In genomic region chr13:73484171-73484570, GRCm38 (mm10) we compare ENCODE assay signal across 22 mouse cellular contexts. TPM values are rescaled to one million over a fixed set of nuclear protein-coding genes. Genes with fewer than 3 reads are reported as not detected.
DNase-seq lines count a peak whose midpoint lies in the region; ATAC-seq lines count a peak whose summit lies in the region.
"Had no signal": no experiment of that assay in that cellular context is flagged by ENCODE, and none has a peak within 500 bp of the region (broad histone marks: within the 10 kb centered on the region; RNA-seq: fewer than 3 reads in every experiment).

No protein-coding gene starts in this region.

- no peak overlapping the region for H3K4me2 ChIP-seq in heart, embryonic 13.5 days
- H3K4me2 ChIP-seq in liver, embryonic 15.5 days: peak overlapping the region; percentile 36
- H3K4me2 ChIP-seq in midbrain, embryonic 11.5 days: no peak overlapping the region
- H3K4me2 ChIP-seq: embryonic facial prominence, embryonic 13.5 days; forebrain, embryonic 15.5 days had no signal

- no peak overlapping the region for H3K4me3 ChIP-seq in heart, embryonic 13.5 days
- H3K4me3 ChIP-seq in liver, embryonic 15.5 days (replicated peaks): no peak overlapping the region
- H3K4me3 ChIP-seq in midbrain, embryonic 11.5 days (ENCODE audit: low read depth, low read length): no peak overlapping the region
- H3K4me3 ChIP-seq: embryonic facial prominence, embryonic 13.5 days; forebrain, embryonic 15.5 days had no signal

- H3K27me3 ChIP-seq in heart, embryonic 13.5 days (replicated peaks): no peaks in the 10 kb centered on the region
- no peaks in the 10 kb centered on the region for H3K27me3 ChIP-seq in liver, embryonic 15.5 days
- H3K27me3 ChIP-seq in midbrain, embryonic 11.5 days (ENCODE audit: control insufficient read depth, insufficient read depth, low read length): no peaks in the 10 kb centered on the region
- H3K27me3 ChIP-seq: embryonic facial prominence, embryonic 13.5 days; forebrain, embryonic 15.5 days had no signal

- H3K9me3 ChIP-seq in heart, embryonic 13.5 days: peaks cover 8% of the 10 kb centered on the region; the same call in 1 of the 2 replicates
- H3K9me3 ChIP-seq in liver, embryonic 15.5 days (replicated peaks): no peaks in the 10 kb centered on the region
- no peaks in the 10 kb centered on the region for H3K9me3 ChIP-seq in midbrain, embryonic 11.5 days (ENCODE audit: control insufficient read depth, low read length)
- H3K9me3 ChIP-seq: forebrain, embryonic 15.5 days had no signal

- peaks cover 51% of the 10 kb centered on the region for H3K4me1 ChIP-seq in heart, embryonic 13.5 days
- H3K4me1 ChIP-seq in liver, embryonic 15.5 days (replicated peaks): peaks cover 92% of the 10 kb centered on the region
- H3K4me1 ChIP-seq in midbrain, embryonic 11.5 days (ENCODE audit: control insufficient read depth, insufficient read depth, low read length): no peaks in the 10 kb centered on the region
- H3K4me1 ChIP-seq: embryonic facial prominence, embryonic 13.5 days; forebrain, embryonic 15.5 days had no signal

- WGBS in heart, embryonic 13.5 days: 50% methylated on average over 5 of the region's 5 CpGs
- WGBS in liver, embryonic 15.5 days (ENCODE audit: insufficient replicate concordance): 15% methylated on average over 5 of the region's 5 CpGs
- 94% methylated on average over 5 of the region's 5 CpGs for WGBS in midbrain, embryonic 11.5 days

- no peak overlapping the region for H3K9ac ChIP-seq in heart, embryonic 13.5 days
- H3K9ac ChIP-seq in liver, embryonic 15.5 days: no peak overlapping the region
- no peak overlapping the region for H3K9ac ChIP-seq in midbrain, embryonic 11.5 days (ENCODE audit: low read length)
- H3K9ac ChIP-seq: embryonic facial prominence, embryonic 13.5 days; forebrain, embryonic 15.5 days had no signal

- no peak for DNase-seq in heart, adult 18-20 months
- peak; percentile 78 for DNase-seq in MEL-GATA-1-ER (ENCODE audit: extremely low read depth, low read depth)
- no peak for DNase-seq in cerebellum, postnatal 36 days
- DNase-seq in gastrocnemius, adult 18-20 months (ENCODE audit: low spot score): no peak
- DNase-seq in midbrain, embryonic 11.5 days (ENCODE audit: low spot score, missing footprints): no peak
- DNase-seq: adrenal gland, postnatal 10 days; cerebellum, adult 9-10 months; heart, postnatal 4 days; kidney, adult 2 months; kidney, postnatal 10 days; layer of hippocampus, postnatal 36 days; thymus, postnatal 4 days had no signal

- no peak for ATAC-seq in heart, embryonic 13.5 days (ENCODE audit: extremely low read depth, insufficient number of reproducible peaks, low FRiP score, low TSS enrichment)
- ATAC-seq in hematopoietic stem cell, adult 5-6 weeks (replicated peaks in 1 of 2; ENCODE audit: insufficient read depth in 1 of 2, low FRiP score in 2 of 2, low TSS enrichment in 1 of 2, low read depth in 1 of 2, poor library complexity in 2 of 2, severe bottlenecking in 2 of 2): peak; percentile 32 to 52; a peak in 3 of 4 replicates
- peak; percentile 58 for ATAC-seq in liver, embryonic 15.5 days (ENCODE audit: insufficient read depth)
- ATAC-seq in midbrain, embryonic 11.5 days (ENCODE audit: low FRiP score): no peak
- ATAC-seq: activated CD4-positive, CD25-positive, alpha-beta regulatory T cell, adult 4 months; forebrain, embryonic 15.5 days; hindbrain, postnatal 0 days; lung, postnatal 0 days had no signal

- peaks cover 35% of the 10 kb centered on the region for H3K36me3 ChIP-seq in heart, embryonic 13.5 days
- H3K36me3 ChIP-seq in liver, embryonic 15.5 days (replicated peaks): peaks cover 89% of the 10 kb centered on the region
- peaks cover 6% of the 10 kb centered on the region for H3K36me3 ChIP-seq in midbrain, embryonic 11.5 days (ENCODE audit: control insufficient read depth, insufficient read depth, low read length)

- H3K27ac ChIP-seq in heart, embryonic 13.5 days (replicated peaks): peak overlapping the region; percentile 65
- peak overlapping the region; percentile 74 for H3K27ac ChIP-seq in liver, embryonic 15.5 days (replicated peaks)
- H3K27ac ChIP-seq in midbrain, embryonic 11.5 days (ENCODE audit: low read depth, low read length): no peak overlapping the region
- H3K27ac ChIP-seq: embryonic facial prominence, embryonic 13.5 days; forebrain, embryonic 15.5 days; hindbrain, postnatal 0 days had no signal

RNA-seq across cellular contexts. Expression of gene Lpcat1, which starts 17.2 kb away (rescaled TPM):
- polyA plus RNA-seq in heart, embryonic 13.5 days (2015; fragmentation: Nextera tagmentation; extraction: Ambion mirVana): 16.0 and 19.0 TPM in 2 replicates
- total RNA-seq in heart, adult 18-20 months (2021): 10 to 100 TPM in 1 of 2 experiments, 1 to 10 TPM in 1; 9.0 to 10.8 TPM
- 19.4 and 22.5 TPM in 2 replicates for total RNA-seq in hematopoietic stem cell, adult 5-6 weeks (2017)
- polyA plus RNA-seq in liver, embryonic 15.5 days (2015; fragmentation: Nextera tagmentation; extraction: Ambion mirVana): 73.8 and 78.2 TPM in 2 replicates
- 1 to 10 TPM; 2.3 to 2.4 TPM for total RNA-seq in gastrocnemius, adult 18-20 months (2021)
- 52.0 and 53.5 TPM in 2 replicates for polyA plus RNA-seq in midbrain, embryonic 11.5 days (2014; fragmentation: Nextera tagmentation; extraction: Ambion mirVana)

RNA-seq across cellular contexts. Expression of gene Slc6a3, which starts 52.4 kb away (rescaled TPM):
- polyA plus RNA-seq in heart, embryonic 13.5 days (2015; fragmentation: Nextera tagmentation; extraction: Ambion mirVana): 0.20 TPM in 1 of 2 replicates, not detected in the other
- not detected for total RNA-seq in heart, adult 18-20 months (2021)
- not detected in 2 replicates for total RNA-seq in hematopoietic stem cell, adult 5-6 weeks (2017)
- 0.70 and 0.75 TPM in 2 replicates for polyA plus RNA-seq in liver, embryonic 15.5 days (2015; fragmentation: Nextera tagmentation; extraction: Ambion mirVana)
- not detected for total RNA-seq in gastrocnemius, adult 18-20 months (2021)
- 0.11 and 0.30 TPM in 2 replicates for polyA plus RNA-seq in midbrain, embryonic 11.5 days (2014; fragmentation: Nextera tagmentation; extraction: Ambion mirVana)
- total RNA-seq: adrenal gland, postnatal 10 days; heart, postnatal 4 days had no signal
- polyA plus RNA-seq: activated CD4-positive, CD25-positive, alpha-beta regulatory T cell, adult 4 months; C2C12; gonadal fat pad, adult 2 months had no signal

Comparison
In these comparisons a context has a peak if more than half of its experiments do, and no peak if none do; other contexts are left out.
1. ATAC-seq: peak in hematopoietic stem cell, adult 5-6 weeks (2 of 2) and liver, embryonic 15.5 days (single experiment); none in heart, embryonic 13.5 days (single experiment) and midbrain, embryonic 11.5 days (single experiment).